ENCODE assay signal across 27 mouse cellular contexts in the genomic region with DNA sequence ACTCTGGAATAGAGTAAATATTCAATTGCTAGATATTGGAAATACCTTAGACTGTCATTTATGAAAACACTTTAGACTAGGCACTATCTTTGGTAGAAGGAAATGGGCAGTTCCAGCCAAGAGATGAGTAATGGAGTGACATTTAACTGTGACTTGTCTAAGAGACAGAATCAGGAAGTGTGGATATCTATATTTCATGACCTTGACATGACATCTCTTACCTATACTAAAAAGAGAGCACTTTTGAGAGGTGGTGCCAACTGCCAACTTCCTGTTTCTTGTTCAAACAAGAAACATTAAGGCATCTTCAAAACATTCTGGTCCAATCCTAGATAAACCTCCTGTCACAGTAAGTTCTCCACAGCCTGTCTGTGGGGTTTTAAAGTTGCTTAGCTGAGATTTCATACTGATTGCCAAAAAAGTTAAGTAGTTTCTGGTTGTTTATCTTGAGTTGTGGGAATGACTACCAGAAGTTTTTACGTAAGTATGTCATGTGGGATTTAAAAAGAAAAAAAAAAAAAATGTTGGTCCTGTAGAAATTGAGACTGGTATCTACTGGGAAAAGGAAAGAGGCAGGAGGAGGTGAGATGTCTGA. TPM values are rescaled to one million over a fixed set of nuclear protein-coding genes. Genes with fewer than 3 reads are reported as not detected.
A peak's percentile ranks its signal among the peaks of the same experiment; 100 is the strongest.
DNase-seq lines count a peak whose midpoint lies in the region; ATAC-seq and TF ChIP-seq lines count a peak whose summit lies in the region.
"Had no signal": no experiment of that assay in that cellular context is flagged by ENCODE, and none has a peak within 500 bp of the region (broad histone marks: within the 10 kb centered on the region; RNA-seq: fewer than 3 reads in every experiment).

No protein-coding gene starts in this region.

- DNase-seq in heart, postnatal 4 days = peak; percentile 1
- DNase-seq in MEL-GATA-1-ER (ENCODE audit: extremely low read depth, low read depth) = peak; percentile 72
- no peak for DNase-seq in left cerebral cortex, adult 2 months (ENCODE audit: extremely low spot score in 1 of 2, low spot score in 2 of 2)
- DNase-seq in heart, adult 9 months (ENCODE audit: low spot score in 2 of 2) = no peak
- DNase-seq: adrenal gland, postnatal 14 days; cerebellum, adult 18-20 months; cerebellum, adult 9-11 months; cerebellum, postnatal 36 days; forebrain, postnatal 0 days; gastrocnemius, adult 2 months; gastrocnemius, postnatal 25 days; heart, adult 2 months; heart, postnatal 36 days had no signal

- WGBS in heart, embryonic 11.5 days (ENCODE audit: insufficient replicate concordance) = 60% methylated on average over 1 of the region's 1 CpGs

- TF ChIP-seq CTCF in left cerebral cortex, adult 2 months (IDR thresholded peaks at IDR 0.05) = no peak

- no peak overlapping the region for H3K4me3 ChIP-seq in heart, embryonic 11.5 days (ENCODE audit: low read depth, low read length)
- H3K4me3 ChIP-seq in left cerebral cortex, adult 2 months = no peak overlapping the region
- H3K4me3 ChIP-seq: embryonic facial prominence, embryonic 10.5 days; forebrain, embryonic 13.5 days; gastrocnemius, adult 2 months; heart, adult 2 months; heart, embryonic 13.5 days; hindbrain, embryonic 12.5 days had no signal

- no peak for ATAC-seq in heart, embryonic 11.5 days (replicated peaks; ENCODE audit: insufficient number of reproducible peaks, low FRiP score, low TSS enrichment)
- ATAC-seq in megakaryocyte, adult 5-6 weeks (ENCODE audit: poor library complexity, severe bottlenecking) = peak; percentile 51
- no peak for ATAC-seq in frontal cortex, adult (ENCODE audit: low TSS enrichment)
- ATAC-seq: activated CD4-positive, CD25-positive, alpha-beta regulatory T cell, adult 4 months; forebrain, embryonic 13.5 days; forebrain, postnatal 0 days; hindbrain, embryonic 16.5 days; inflammation-experienced regulatory T-cells, adult 6 months; Patski had no signal

- no peaks in the 10 kb centered on the region; the same call in 1 of the 2 replicates for H3K36me3 ChIP-seq in heart, embryonic 11.5 days (ENCODE audit: control insufficient read depth, insufficient read depth, low read length)
- H3K36me3 ChIP-seq: embryonic facial prominence, embryonic 10.5 days; hindbrain, embryonic 12.5 days had no signal

- no peaks in the 10 kb centered on the region for H3K9me3 ChIP-seq in heart, embryonic 11.5 days (replicated peaks; ENCODE audit: control insufficient read depth, low read length)
- H3K9me3 ChIP-seq: embryonic facial prominence, embryonic 10.5 days; forebrain, embryonic 13.5 days; heart, embryonic 13.5 days; hindbrain, embryonic 12.5 days had no signal

- no peak overlapping the region for H3K9ac ChIP-seq in heart, embryonic 11.5 days (ENCODE audit: low read depth, low read length)
- H3K9ac ChIP-seq: forebrain, embryonic 13.5 days; forebrain, postnatal 0 days; heart, embryonic 13.5 days; hindbrain, embryonic 12.5 days had no signal

- H3K4me1 ChIP-seq in heart, embryonic 11.5 days (ENCODE audit: control insufficient read depth, insufficient read depth, low read length) = no peaks in the 10 kb centered on the region
- H3K4me1 ChIP-seq: embryonic facial prominence, embryonic 10.5 days; forebrain, embryonic 13.5 days; hindbrain, embryonic 12.5 days had no signal

- intact Hi-C loops in left cerebral cortex, adult 2 months (cut with DNase I) = no loop called here

- H3K4me2 ChIP-seq in heart, embryonic 11.5 days = no peak overlapping the region
- H3K4me2 ChIP-seq: forebrain, embryonic 13.5 days; heart, embryonic 13.5 days; hindbrain, embryonic 12.5 days had no signal

- H3K27ac ChIP-seq in heart, embryonic 11.5 days (ENCODE audit: low read depth, low read length) = no peak overlapping the region
- no peak overlapping the region for H3K27ac ChIP-seq in left cerebral cortex, adult 2 months
- H3K27ac ChIP-seq: embryonic facial prominence, embryonic 10.5 days; forebrain, embryonic 13.5 days; gastrocnemius, adult 2 months; heart, adult 2 months; heart, embryonic 13.5 days; hindbrain, embryonic 12.5 days had no signal

- no peaks in the 10 kb centered on the region for H3K27me3 ChIP-seq in heart, embryonic 11.5 days (ENCODE audit: control insufficient read depth, insufficient read depth, low read length)
- H3K27me3 ChIP-seq: forebrain, embryonic 13.5 days; heart, embryonic 13.5 days; hindbrain, embryonic 12.5 days; Patski had no signal

RNA-seq across cellular contexts. Expression of a gene that starts 29.8 kb away (rescaled TPM):
- not detected for total RNA-seq in heart, postnatal 4 days (2021)
- polyA plus RNA-seq in heart, embryonic 11.5 days (2014; fragmentation: Nextera tagmentation; extraction: Ambion mirVana) = not detected in 2 replicates
- total RNA-seq in megakaryocyte, adult 5-6 weeks (2015) = not detected in 2 replicates
- not detected in 2 replicates for total RNA-seq in megakaryocyte, adult 5-6 weeks (2017)
- not detected for total RNA-seq in left cerebral cortex, adult 2 months (2021)
- total RNA-seq: adrenal gland, adult 18-20 months; adrenal gland, postnatal 14 days; ES-E14; heart, postnatal 36 days had no signal
- polyA plus RNA-seq: activated CD4-positive, CD25-positive, alpha-beta regulatory T cell, adult 4 months; heart, adult 2 months; heart, postnatal 0 days; Patski had no signal

RNA-seq across cellular contexts. Expression of a gene that starts 42.6 kb away (rescaled TPM):
- total RNA-seq in heart, postnatal 4 days (2021) = 10 to 100 TPM; 23.3 to 27.4 TPM
- 10.2 and 10.3 TPM in 2 replicates for polyA plus RNA-seq in heart, embryonic 11.5 days (2014; fragmentation: Nextera tagmentation; extraction: Ambion mirVana)
- total RNA-seq in megakaryocyte, adult 5-6 weeks (2015) = 26.9 and 38.7 TPM in 2 replicates
- 16.7 and 25.4 TPM in 2 replicates for total RNA-seq in megakaryocyte, adult 5-6 weeks (2017)
- total RNA-seq in left cerebral cortex, adult 2 months (2021) = 10 to 100 TPM; 38.6 to 39.6 TPM

Comparison
In these comparisons a context has a peak if more than half of its experiments do, and no peak if none do; other contexts are left out.
1. DNase-seq: peak in heart, postnatal 4 days (single experiment) and MEL-GATA-1-ER (single experiment); none in left cerebral cortex, adult 2 months (0 of 2) and heart, adult 9 months (0 of 2).